Mouse (Mus musculus): Measurements from ENCODE around the gene Ifna15. TPM values are rescaled to one million over a fixed set of nuclear protein-coding genes. Genes with fewer than 3 reads are reported as not detected.

The Ifna15 gene
- polyA plus RNA-seq, 1 experiment from 2014 or later, result not detected

DNA sequence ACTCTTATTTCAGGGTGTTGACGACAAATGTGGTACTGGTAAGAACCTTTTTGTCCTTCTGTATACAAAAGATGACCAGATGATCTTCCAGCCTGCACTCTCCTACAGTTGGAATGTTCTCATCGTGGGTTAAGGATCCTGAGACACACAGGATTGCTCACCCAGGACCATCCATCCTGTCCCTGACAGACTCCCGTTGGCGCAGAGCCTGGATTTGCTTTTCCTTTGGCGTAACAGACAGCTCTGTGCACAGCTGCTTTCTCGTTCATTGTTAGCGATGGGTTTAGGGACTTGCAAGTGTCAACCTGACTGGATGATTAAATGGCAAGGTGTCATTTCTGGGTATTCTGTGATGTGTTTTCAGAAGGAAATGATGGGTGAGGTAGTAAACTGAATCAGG lies 21.4 kb downstream of the Ifna15 start:
- ATAC-seq (ENCODE audit: low FRiP score) (no peak), DNase-seq (ENCODE audit: low spot score) (no peak)
- H3K9me3 ChIP-seq (ENCODE audit: control insufficient read depth, low read length), result no peaks in the 10 kb centered on the region
- H3K9ac ChIP-seq, result no peak overlapping the region
- H3K27me3 ChIP-seq (ENCODE audit: control insufficient read depth, insufficient read depth, low read length), result no peaks in the 10 kb centered on the region
- no peaks in the 10 kb centered on the region for H3K36me3 ChIP-seq (replicated peaks; ENCODE audit: control insufficient read depth, insufficient read depth)
- no peak overlapping the region for H3K27ac ChIP-seq
- H3K4me3 ChIP-seq (replicated peaks; ENCODE audit: low read length), result no peak overlapping the region
- no peak overlapping the region for H3K4me2 ChIP-seq (replicated peaks)
- no peaks in the 10 kb centered on the region for H3K4me1 ChIP-seq (replicated peaks; ENCODE audit: control insufficient read depth, insufficient read depth, low read length)
- WGBS, result 62% methylated on average over 7 of the region's 7 CpGs

- no peak for DNase-seq (ENCODE audit: low spot score)
- WGBS, result 68% methylated on average over 1 of the region's 1 CpGs
Measured at GRCm38 (mm10) chr4:88535742-88536141, 22.3 kb downstream of the Ifna15 start.

GRCm38 (mm10) chr4:88534903-88535302 lies 23.1 kb downstream of the Ifna15 start:
- no peak overlapping the region for H3K27ac ChIP-seq
- H3K4me1 ChIP-seq (replicated peaks; ENCODE audit: control insufficient read depth, insufficient read depth, low read length), result no peaks in the 10 kb centered on the region
- DNase-seq (ENCODE audit: low spot score) (no peak), ATAC-seq (ENCODE audit: low FRiP score) (no peak)
- 78% methylated on average over 1 of the region's 1 CpGs for WGBS
- H3K27me3 ChIP-seq (ENCODE audit: control insufficient read depth, insufficient read depth, low read length), result no peaks in the 10 kb centered on the region
- H3K9ac ChIP-seq, result no peak overlapping the region
- H3K36me3 ChIP-seq (replicated peaks; ENCODE audit: control insufficient read depth, insufficient read depth), result no peaks in the 10 kb centered on the region
- H3K9me3 ChIP-seq (ENCODE audit: control insufficient read depth, low read length), result no peaks in the 10 kb centered on the region
- H3K4me3 ChIP-seq (replicated peaks; ENCODE audit: low read length), result no peak overlapping the region
- H3K4me2 ChIP-seq (replicated peaks), result no peak overlapping the region

More at GRCm38 (mm10) chr4:88535742-88536141, 22.3 kb downstream of the Ifna15 start:
- Histone ChIP-seq H3K4me1 (replicated peaks; ENCODE audit: control insufficient read depth, insufficient read depth, low read length) (no peaks in the 10 kb centered on the region), H3K36me3 (replicated peaks; ENCODE audit: control insufficient read depth, insufficient read depth) (no peaks in the 10 kb centered on the region), H3K27me3 (ENCODE audit: control insufficient read depth, insufficient read depth, low read length) (no peaks in the 10 kb centered on the region), H3K27ac (no peak overlapping the region), H3K4me2 (replicated peaks) (no peak overlapping the region), H3K4me3 (replicated peaks; ENCODE audit: low read length) (no peak overlapping the region), H3K9me3 (ENCODE audit: control insufficient read depth, low read length) (no peaks in the 10 kb centered on the region), H3K9ac (no peak overlapping the region)
- ATAC-seq (ENCODE audit: low FRiP score), result no peak

- ATAC-seq (ENCODE audit: low FRiP score), result no peak
Measured at GRCm38 (mm10) chr4:88533499-88533898, 24.5 kb downstream of the Ifna15 start.

DNA sequence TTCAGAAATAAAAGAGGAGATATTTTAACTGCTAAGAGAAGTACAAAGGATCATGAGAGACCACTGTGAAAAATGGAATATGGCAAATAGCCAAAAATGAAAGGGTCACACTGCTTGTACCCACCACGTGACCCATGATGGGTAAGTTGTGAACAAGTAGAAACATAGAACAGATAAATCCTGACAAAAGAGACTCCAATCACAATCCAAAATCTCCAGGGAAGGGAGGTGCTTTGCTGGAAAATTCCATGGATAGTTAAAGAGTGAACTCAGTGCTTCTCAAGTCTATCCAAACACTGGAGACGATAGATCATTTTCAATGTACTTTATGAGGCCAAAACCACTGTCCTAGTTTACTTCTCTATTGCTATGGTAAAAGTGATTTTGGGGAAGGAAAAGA lies 27.2 kb downstream of the Ifna15 start:
- no peaks in the 10 kb centered on the region for H3K4me1 ChIP-seq (replicated peaks; ENCODE audit: control insufficient read depth, insufficient read depth, low read length)
- H3K4me3 ChIP-seq (replicated peaks; ENCODE audit: low read length), result no peak overlapping the region
- H3K4me2 ChIP-seq (replicated peaks), result no peak overlapping the region
- ATAC-seq (ENCODE audit: low FRiP score) (no peak), DNase-seq (ENCODE audit: low spot score) (no peak)
- H3K27me3 ChIP-seq (ENCODE audit: control insufficient read depth, insufficient read depth, low read length), result no peaks in the 10 kb centered on the region
- no peaks in the 10 kb centered on the region for H3K36me3 ChIP-seq (replicated peaks; ENCODE audit: control insufficient read depth, insufficient read depth)
- H3K27ac ChIP-seq, result no peak overlapping the region
- H3K9ac ChIP-seq, result no peak overlapping the region
- no peaks in the 10 kb centered on the region for H3K9me3 ChIP-seq (ENCODE audit: control insufficient read depth, low read length)
- WGBS, result 82% methylated on average over 2 of the region's 2 CpGs

More at GRCm38 (mm10) chr4:88533499-88533898, 24.5 kb downstream of the Ifna15 start:
- Histone ChIP-seq H3K27ac (no peak overlapping the region), H3K9ac (no peak overlapping the region), H3K4me2 (replicated peaks) (no peak overlapping the region), H3K9me3 (ENCODE audit: control insufficient read depth, low read length) (no peaks in the 10 kb centered on the region), H3K4me3 (replicated peaks; ENCODE audit: low read length) (no peak overlapping the region), H3K36me3 (replicated peaks; ENCODE audit: control insufficient read depth, insufficient read depth) (no peaks in the 10 kb centered on the region), H3K27me3 (ENCODE audit: control insufficient read depth, insufficient read depth, low read length) (no peaks in the 10 kb centered on the region), H3K4me1 (replicated peaks; ENCODE audit: control insufficient read depth, insufficient read depth, low read length) (no peaks in the 10 kb centered on the region)
- WGBS, result 87% methylated on average over 2 of the region's 2 CpGs
- DNase-seq (ENCODE audit: low spot score), result no peak

GRCm38 (mm10) chr4:88530271-88530670 lies 27.8 kb downstream of the Ifna15 start:
- 74% methylated on average over 4 of the region's 4 CpGs for WGBS
- ATAC-seq (ENCODE audit: low FRiP score), result no peak

DNA sequence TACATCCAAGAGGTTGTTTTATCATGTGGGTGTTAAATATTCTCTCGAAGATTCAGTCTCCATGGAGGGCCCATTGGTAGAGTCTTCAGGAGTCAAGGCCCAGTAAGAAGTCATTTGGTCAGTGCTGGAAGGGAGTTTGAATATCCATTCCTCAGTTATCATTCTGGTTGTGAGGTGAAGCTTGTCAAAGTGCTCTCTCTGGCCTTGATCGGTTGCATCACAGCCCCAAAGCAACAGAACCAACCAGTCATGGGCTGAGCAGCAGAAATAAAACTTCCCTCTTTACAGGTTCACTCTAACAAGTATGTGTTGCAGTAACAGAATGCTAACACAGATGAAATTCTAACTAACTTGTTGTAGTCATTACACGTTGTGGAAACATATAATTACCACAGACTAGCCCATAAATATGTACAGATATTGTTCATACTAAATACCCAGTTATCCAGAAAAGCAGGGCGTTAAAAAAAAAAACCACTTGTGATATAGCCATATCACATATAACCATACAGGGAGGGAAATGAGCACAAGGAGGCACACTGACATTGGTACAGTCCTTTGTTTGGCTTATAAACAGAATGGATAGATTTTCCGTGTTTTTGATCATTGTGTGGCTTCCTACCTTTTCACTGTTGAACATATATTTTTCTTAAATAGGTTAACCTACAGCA lies 31.5 kb downstream of the Ifna15 start:
- no peak overlapping the region for H3K4me3 ChIP-seq (replicated peaks; ENCODE audit: low read length)
- no peaks in the 10 kb centered on the region for H3K36me3 ChIP-seq (replicated peaks; ENCODE audit: control insufficient read depth, insufficient read depth)
- H3K27me3 ChIP-seq (ENCODE audit: control insufficient read depth, insufficient read depth, low read length), result no peaks in the 10 kb centered on the region
- H3K4me1 ChIP-seq (replicated peaks; ENCODE audit: control insufficient read depth, insufficient read depth, low read length), result no peaks in the 10 kb centered on the region
- H3K4me2 ChIP-seq (replicated peaks), result no peak overlapping the region
- no peak overlapping the region for H3K27ac ChIP-seq
- no peaks in the 10 kb centered on the region for H3K9me3 ChIP-seq (ENCODE audit: control insufficient read depth, low read length)
- DNase-seq (ENCODE audit: low spot score) (no peak), ATAC-seq (ENCODE audit: low FRiP score) (no peak)
- 83% methylated on average over 5 of the region's 5 CpGs for WGBS
- H3K9ac ChIP-seq, result no peak overlapping the region

More at GRCm38 (mm10) chr4:88530271-88530670, 27.8 kb downstream of the Ifna15 start:
- H3K4me3 ChIP-seq (replicated peaks; ENCODE audit: low read length), result no peak overlapping the region
- DNase-seq (ENCODE audit: low spot score), result no peak
- H3K27me3 ChIP-seq (ENCODE audit: control insufficient read depth, insufficient read depth, low read length), result no peaks in the 10 kb centered on the region
- H3K27ac ChIP-seq, result no peak overlapping the region
- H3K4me2 ChIP-seq (replicated peaks), result no peak overlapping the region
- H3K9ac ChIP-seq, result no peak overlapping the region
- H3K4me1 ChIP-seq (replicated peaks; ENCODE audit: control insufficient read depth, insufficient read depth, low read length), result no peaks in the 10 kb centered on the region
- H3K36me3 ChIP-seq (replicated peaks; ENCODE audit: control insufficient read depth, insufficient read depth), result no peaks in the 10 kb centered on the region
- H3K9me3 ChIP-seq (ENCODE audit: control insufficient read depth, low read length), result no peaks in the 10 kb centered on the region

DNA sequence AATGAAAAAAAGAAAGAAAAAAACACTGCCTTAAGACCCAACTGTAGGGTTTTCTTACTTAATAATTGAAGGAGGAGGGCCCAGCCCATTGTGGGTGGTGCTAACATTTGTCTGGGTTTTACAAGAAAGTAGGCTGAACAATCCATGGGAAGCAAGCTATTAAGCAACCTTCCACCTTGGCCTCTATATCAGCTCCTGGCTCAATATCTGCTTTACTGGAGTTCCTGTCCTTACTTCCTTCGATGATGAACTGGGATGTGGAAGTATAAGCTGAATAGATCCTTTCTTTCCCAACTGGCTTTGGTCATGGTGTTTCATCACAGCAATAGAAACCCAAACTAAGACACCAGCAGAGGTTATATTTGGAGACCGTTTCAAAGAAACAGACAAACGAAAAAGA lies 32.7 kb downstream of the Ifna15 start:
- H3K4me1 ChIP-seq (replicated peaks; ENCODE audit: control insufficient read depth, insufficient read depth, low read length), result no peaks in the 10 kb centered on the region
- no peak overlapping the region for H3K4me2 ChIP-seq (replicated peaks)
- no peak overlapping the region for H3K27ac ChIP-seq
- no peaks in the 10 kb centered on the region for H3K27me3 ChIP-seq (ENCODE audit: control insufficient read depth, insufficient read depth, low read length)
- no peak for DNase-seq (ENCODE audit: low spot score)
- H3K9ac ChIP-seq, result no peak overlapping the region
- WGBS, result 86% methylated on average over 3 of the region's 3 CpGs
- no peak overlapping the region for H3K4me3 ChIP-seq (replicated peaks; ENCODE audit: low read length)
- ATAC-seq (ENCODE audit: low FRiP score), result no peak
- H3K36me3 ChIP-seq (replicated peaks; ENCODE audit: control insufficient read depth, insufficient read depth), result no peaks in the 10 kb centered on the region
- no peaks in the 10 kb centered on the region for H3K9me3 ChIP-seq (ENCODE audit: control insufficient read depth, low read length)

DNA sequence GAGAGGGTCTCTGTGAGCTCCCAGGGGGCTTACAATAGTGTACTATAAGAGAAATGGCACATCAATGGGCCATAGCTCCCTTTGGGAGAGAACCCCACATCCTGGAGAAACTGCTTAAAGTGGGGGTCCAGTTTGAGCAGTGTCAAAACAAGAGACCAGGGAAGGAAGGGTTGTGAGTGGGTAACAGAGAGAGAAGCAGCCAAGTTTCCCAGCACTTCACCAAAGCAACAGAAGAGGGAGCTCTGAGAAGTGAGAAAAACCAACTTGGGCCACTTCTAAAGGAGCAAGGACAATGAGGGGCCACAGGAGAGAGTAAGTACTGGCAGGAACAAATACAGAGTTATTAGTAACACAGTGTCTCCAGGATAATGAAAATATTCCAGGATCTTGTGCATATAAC lies 34.8 kb downstream of the Ifna15 start:
- H3K4me1 ChIP-seq (replicated peaks; ENCODE audit: control insufficient read depth, insufficient read depth, low read length), result no peaks in the 10 kb centered on the region
- no peak overlapping the region for H3K4me2 ChIP-seq (replicated peaks)
- DNase-seq (ENCODE audit: low spot score) (no peak), ATAC-seq (ENCODE audit: low FRiP score) (no peak)
- H3K4me3 ChIP-seq (replicated peaks; ENCODE audit: low read length), result no peak overlapping the region
- no peaks in the 10 kb centered on the region for H3K36me3 ChIP-seq (replicated peaks; ENCODE audit: control insufficient read depth, insufficient read depth)
- no peak overlapping the region for H3K27ac ChIP-seq
- H3K27me3 ChIP-seq (ENCODE audit: control insufficient read depth, insufficient read depth, low read length), result no peaks in the 10 kb centered on the region
- no peaks in the 10 kb centered on the region for H3K9me3 ChIP-seq (ENCODE audit: control insufficient read depth, low read length)
- no peak overlapping the region for H3K9ac ChIP-seq

GRCm38 (mm10) chr4:88522674-88523073 lies 35.4 kb downstream of the Ifna15 start, which contains the start of gene Ifnb1:
Ifnb1 (minus strand) TSS chr4:88522774.
- DNase-seq (ENCODE audit: low spot score) (no peak), ATAC-seq (ENCODE audit: low FRiP score) (no peak)
- Histone ChIP-seq H3K36me3 (replicated peaks; ENCODE audit: control insufficient read depth, insufficient read depth) (no peaks in the 10 kb centered on the region), H3K4me3 (replicated peaks; ENCODE audit: low read length) (no peak within 1 kb of the TSS), H3K9ac (no peak within 1 kb of the TSS), H3K4me2 (replicated peaks) (no peak within 1 kb of the TSS), H3K9me3 (ENCODE audit: control insufficient read depth, low read length) (no peaks in the 10 kb centered on the region), H3K27ac (no peak within 1 kb of the TSS), H3K4me1 (replicated peaks; ENCODE audit: control insufficient read depth, insufficient read depth, low read length) (no peaks in the 10 kb centered on the region), H3K27me3 (ENCODE audit: control insufficient read depth, insufficient read depth, low read length) (no peaks in the 10 kb centered on the region)
- 88% methylated on average over 4 of the region's 4 CpGs for WGBS

Data from hindbrain, embryonic 14.5 days (tissue).